Mouse (Mus musculus) small intestine, adult 2 months (tissue): ENCODE data around the gene Tmem218.

ENCODE experiments used
- CTCF ChIP-seq: fragments of 200-500 bp; IDR thresholded peaks from 2 replicates; pipeline ENCODE4 v1.5.1; 2012; ENCODE audit warnings: low read depth, mild to moderate bottlenecking, control low read depth, inconsistent platforms, low read length, moderate library complexity, mixed read lengths; ENCODE audit not compliant: insufficient replicate concordance, insufficient read length; ENCODE audit errors: extremely low read depth
- POLR2A ChIP-seq: fragments of 200-500 bp; IDR thresholded peaks from 2 replicates; pipeline ENCODE4 v1.6.1; 2012; ENCODE audit warnings: low read depth, mild to moderate bottlenecking, control low read depth, inconsistent platforms, low read length, moderate library complexity

DNA sequence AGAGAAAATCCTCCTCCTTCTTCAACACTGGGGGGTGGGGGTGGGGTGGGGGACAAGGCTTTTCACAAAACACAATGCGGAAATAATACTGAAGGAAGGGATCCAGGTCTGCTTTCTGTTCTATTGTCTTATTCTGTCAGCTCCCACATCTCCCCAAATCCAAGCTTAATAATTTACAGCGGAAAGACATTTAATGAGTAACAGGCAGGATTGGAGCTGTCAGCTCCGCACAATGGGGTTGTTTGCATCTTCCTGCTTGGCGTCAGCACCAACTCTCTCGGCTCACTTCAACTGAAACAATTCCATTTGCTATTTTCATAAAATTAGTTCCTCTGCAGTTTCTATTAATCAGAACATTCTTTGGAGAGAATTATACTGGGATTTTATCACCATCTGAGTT is 4.1 kb upstream of the Tmem218 start:
- TF ChIP-seq POLR2A (no peak), CTCF (no peak)
